Mouse (Mus musculus) adrenal gland, postnatal 14 days (tissue): ENCODE data around the gene Gm20388. TPM values are rescaled to one million over a fixed set of nuclear protein-coding genes. Genes with fewer than 3 reads are reported as not detected.

Experiments used
- DNase-seq: peaks from one replicate; pipeline ENCODE4 v3.0.0; 2021; ENCODE audit warnings: mixed read lengths
- total RNA-seq: library from RNA; stranded (reverse); gene quantifications from 2 replicates; pipeline ENCODE4 v1.2.3, GENCODE M21; 2021

Gene Gm20388
- total RNA-seq, 1 experiment from 2014 or later, result 17.6 TPM

- no peak for DNase-seq
These were observed 3137.2 kb downstream of the Gm20388 start for GRCm38 (mm10) chr8:123047827-123048226.

- no peak for DNase-seq
These were observed 3137.8 kb downstream of the Gm20388 start for GRCm38 (mm10) chr8:123048402-123048801.

- DNase-seq, result no peak
These were observed 3140.8 kb downstream of the Gm20388 start for GRCm38 (mm10) chr8:123051458-123051857.

- no peak for DNase-seq
These were observed 3152.1 kb downstream of the Gm20388 start, which contains the start of gene Spg7 for GRCm38 (mm10) chr8:123062721-123063120. Gene Spg7 (plus strand): TSS chr8:123062942.

- no peak for DNase-seq
These were observed 3153.4 kb downstream of the Gm20388 start for GRCm38 (mm10) chr8:123064072-123064471.

GRCm38 (mm10) chr8:123064809-123065213 is 3154.2 kb downstream of the Gm20388 start:
- DNase-seq, result peak; percentile 39

- peak; percentile 98 for DNase-seq
These were observed 3154.8 kb downstream of the Gm20388 start for GRCm38 (mm10) chr8:123065214-123066100.

- peak; percentile 27 for DNase-seq
These were observed 3155.6 kb downstream of the Gm20388 start for GRCm38 (mm10) chr8:123066101-123066683.

GRCm38 (mm10) chr8:123071176-123071575 is 3160.5 kb downstream of the Gm20388 start:
- peak; percentile 47 for DNase-seq

- no peak for DNase-seq
These were observed 3166.6 kb downstream of the Gm20388 start for GRCm38 (mm10) chr8:123077213-123077612.

GRCm38 (mm10) chr8:123082993-123083392 is 3172.4 kb downstream of the Gm20388 start:
- no peak for DNase-seq

- no peak for DNase-seq
These were observed 3173.0 kb downstream of the Gm20388 start for GRCm38 (mm10) chr8:123083610-123084009.

- no peak for DNase-seq
These were observed 3176.6 kb downstream of the Gm20388 start for GRCm38 (mm10) chr8:123087289-123087688.

- DNase-seq, result no peak
These were observed 3186.6 kb downstream of the Gm20388 start for GRCm38 (mm10) chr8:123097216-123097615.

- peak; percentile 39 for DNase-seq
These were observed 3187.3 kb downstream of the Gm20388 start for GRCm38 (mm10) chr8:123097786-123098584.

GRCm38 (mm10) chr8:123100288-123100687 is 3189.6 kb downstream of the Gm20388 start:
- DNase-seq, result no peak

GRCm38 (mm10) chr8:123101244-123101643 is 3190.6 kb downstream of the Gm20388 start:
- DNase-seq, result no peak

GRCm38 (mm10) chr8:123101735-123102685 is 3191.4 kb downstream of the Gm20388 start, which contains the start of gene Rpl13:
Gene Rpl13 (plus strand): TSS chr8:123102350.
- DNase-seq, result peak; percentile 99

- peak; percentile 51 for DNase-seq
These were observed 3192.2 kb downstream of the Gm20388 start for GRCm38 (mm10) chr8:123102855-123103254.

- DNase-seq, result no peak
These were observed 3192.6 kb downstream of the Gm20388 start for GRCm38 (mm10) chr8:123103285-123103684.
